Mouse (Mus musculus) liver, embryonic 12.5 days (tissue): ENCODE measurements at regions not wholly inside any gene's neighbourhood (a gene's known extent, or its start where the extent isn't known, plus 50 kb on each side); places are given as distances from the start of the nearest gene placed in this dataset.

Source experiments
- ATAC-seq: fragments of 200-750 bp; cut with Nextera tagmentation; 2 replicates; pipeline ENCODE4 v1.8.0; 2017; ENCODE audit warnings: moderate number of reproducible peaks, mild to moderate bottlenecking, moderate library complexity
- H3K27ac ChIP-seq: fragments of 300-500 bp; sonication (generic); 2 replicates; pipeline ENCODE4 v1.5.1; 2016; ENCODE audit warnings: mild to moderate bottlenecking
- H3K27me3 ChIP-seq: fragments of 300-500 bp; sonication (generic); replicated peaks from 2 replicates; pipeline ENCODE4 v1.6.1; 2016; ENCODE audit warnings: mild to moderate bottlenecking, moderate library complexity
- H3K36me3 ChIP-seq: fragments of 300-500 bp; sonication (generic); 2 replicates; pipeline ENCODE4 v1.6.1; 2016; ENCODE audit warnings: mild to moderate bottlenecking, moderate library complexity
- H3K4me1 ChIP-seq: fragments of 300-500 bp; sonication (generic); 2 replicates; pipeline ENCODE4 v1.6.1; 2016
- H3K4me2 ChIP-seq: fragments of 300-500 bp; sonication (generic); 2 replicates; pipeline ENCODE4 v1.6.1; 2016; ENCODE audit warnings: mild to moderate bottlenecking, moderate library complexity
- H3K4me3 ChIP-seq: fragments of 300-500 bp; sonication (generic); 2 replicates; pipeline ENCODE4 v1.5.1; 2016; ENCODE audit warnings: mild to moderate bottlenecking, moderate library complexity
- H3K9ac ChIP-seq: fragments of 300-500 bp; sonication (generic); 2 replicates; pipeline ENCODE4 v1.6.1; 2016; ENCODE audit warnings: mild to moderate bottlenecking, moderate library complexity
- H3K9me3 ChIP-seq: fragments of 300-500 bp; sonication (generic); replicated peaks from 2 replicates; pipeline ENCODE4 v1.6.1; 2016; ENCODE audit warnings: mild to moderate bottlenecking, moderate library complexity
- WGBS: fragments of 180-500 bp; shearing (Covaris S2); methylation state at CpG from one replicate; pipeline ENCODE4 v1.1.7; 2016; ENCODE audit not compliant: insufficient replicate concordance; 5-methylcytosine and 5-hydroxymethylcytosine counted together

DNA sequence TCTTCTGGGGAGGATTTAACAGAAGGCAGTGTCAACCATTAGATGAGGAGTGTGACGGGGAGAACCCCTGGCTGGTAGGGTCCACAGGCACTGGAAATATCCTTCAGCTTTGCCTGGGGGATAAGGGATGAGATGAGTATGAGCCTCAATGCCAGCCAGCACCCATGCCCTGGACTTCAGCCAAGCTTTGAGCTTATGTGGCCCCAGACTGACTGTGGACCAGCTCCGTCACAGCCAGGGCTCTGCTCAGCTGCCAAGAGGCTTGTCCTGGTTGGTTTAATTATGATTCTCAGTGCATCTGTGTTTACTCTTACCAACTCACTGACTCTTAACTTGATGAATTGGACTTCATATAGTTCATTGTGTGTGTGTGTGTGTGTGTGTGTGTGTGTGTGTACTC lies 165.8 kb downstream of the Mex3b start:
- no peak overlapping the region for H3K9ac ChIP-seq
- no peak overlapping the region for H3K27ac ChIP-seq
- no peak for ATAC-seq
- H3K4me1 ChIP-seq: no peaks in the 10 kb centered on the region
- no peak overlapping the region for H3K4me3 ChIP-seq
- H3K36me3 ChIP-seq: no peaks in the 10 kb centered on the region
- no peaks in the 10 kb centered on the region for H3K27me3 ChIP-seq
- no peaks in the 10 kb centered on the region for H3K9me3 ChIP-seq
- H3K4me2 ChIP-seq: no peak overlapping the region
- WGBS: 73% methylated on average over 2 of the region's 2 CpGs

DNA sequence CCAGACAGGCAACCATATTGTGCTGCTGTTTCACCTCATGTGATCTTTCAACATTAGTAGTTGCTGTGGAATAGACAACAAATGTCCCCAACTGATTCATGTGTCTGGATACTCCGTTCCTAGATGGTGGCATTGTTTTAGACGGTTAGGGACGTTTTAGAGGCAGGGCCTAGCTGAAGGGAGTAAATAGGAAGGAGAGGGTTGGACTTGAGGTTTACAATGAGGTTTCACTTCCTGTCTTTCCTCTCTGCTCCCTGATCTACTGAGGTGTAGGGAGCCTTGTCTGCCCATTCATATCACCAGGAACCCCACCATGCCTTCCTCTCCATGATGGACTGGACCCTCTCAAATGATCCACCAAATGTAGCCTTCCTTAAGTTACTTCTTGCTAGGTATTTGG lies 168.1 kb downstream of the Mex3b start:
- Histone ChIP-seq H3K4me3 (no peak overlapping the region), H3K9me3 (no peaks in the 10 kb centered on the region), H3K4me2 (no peak overlapping the region), H3K9ac (no peak overlapping the region), H3K36me3 (no peaks in the 10 kb centered on the region), H3K4me1 (no peaks in the 10 kb centered on the region), H3K27me3 (no peaks in the 10 kb centered on the region), H3K27ac (no peak overlapping the region)
- 58% methylated on average over 3 of the region's 3 CpGs for WGBS
- no peak for ATAC-seq

DNA sequence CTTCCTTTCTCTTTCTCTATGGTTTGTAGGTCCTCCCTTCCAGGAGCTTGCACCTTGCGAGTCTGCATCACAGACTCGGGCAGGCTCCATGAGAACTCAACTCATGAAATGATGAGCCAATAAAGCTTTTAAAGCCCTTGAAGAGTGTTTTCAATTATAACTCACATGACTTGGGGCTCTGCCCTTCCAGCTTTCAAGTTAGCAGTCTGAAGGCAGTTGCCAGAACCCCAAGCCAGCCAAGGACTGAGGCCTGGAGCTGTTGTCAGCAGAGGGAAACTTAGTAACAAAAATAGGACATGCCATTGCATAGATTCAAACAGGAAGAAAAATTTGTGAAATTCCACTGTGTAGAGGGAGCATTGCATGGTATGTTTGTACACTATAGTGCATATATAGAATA lies 169.3 kb downstream of the Mex3b start:
- no peak overlapping the region for H3K4me2 ChIP-seq
- H3K36me3 ChIP-seq: no peaks in the 10 kb centered on the region
- H3K9ac ChIP-seq: no peak overlapping the region
- WGBS: 100% methylated on average over 2 of the region's 2 CpGs
- H3K9me3 ChIP-seq: no peaks in the 10 kb centered on the region
- H3K4me3 ChIP-seq: no peak overlapping the region
- no peak overlapping the region for H3K27ac ChIP-seq
- no peak for ATAC-seq
- no peaks in the 10 kb centered on the region for H3K27me3 ChIP-seq
- no peaks in the 10 kb centered on the region for H3K4me1 ChIP-seq

DNA sequence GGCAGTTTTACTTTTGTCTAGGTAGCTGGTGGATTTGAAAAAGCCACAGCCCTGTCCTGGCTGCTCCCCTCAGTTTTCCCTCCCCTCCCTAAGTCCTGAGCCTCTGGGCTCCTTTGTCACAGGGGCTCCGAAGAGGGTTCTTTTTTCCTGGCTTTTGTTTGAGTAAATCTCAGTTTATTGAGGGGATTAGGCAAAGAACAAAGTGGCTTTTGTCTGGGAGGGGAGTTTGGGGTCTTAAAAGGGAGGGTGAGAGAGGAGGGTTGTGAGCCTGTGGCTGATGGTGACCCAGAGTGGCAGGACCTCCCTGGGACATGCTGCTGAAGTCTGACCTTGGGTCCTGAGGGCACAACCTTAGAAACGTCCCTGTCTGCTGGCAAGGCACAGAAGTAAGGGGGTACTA lies 170.0 kb downstream of the Mex3b start:
- Histone ChIP-seq H3K27ac (no peak overlapping the region), H3K4me3 (no peak overlapping the region), H3K9ac (no peak overlapping the region), H3K36me3 (no peaks in the 10 kb centered on the region), H3K27me3 (no peaks in the 10 kb centered on the region), H3K4me1 (no peaks in the 10 kb centered on the region), H3K4me2 (no peak overlapping the region), H3K9me3 (no peaks in the 10 kb centered on the region)
- WGBS: 25% methylated on average over 2 of the region's 2 CpGs
- no peak for ATAC-seq

DNA sequence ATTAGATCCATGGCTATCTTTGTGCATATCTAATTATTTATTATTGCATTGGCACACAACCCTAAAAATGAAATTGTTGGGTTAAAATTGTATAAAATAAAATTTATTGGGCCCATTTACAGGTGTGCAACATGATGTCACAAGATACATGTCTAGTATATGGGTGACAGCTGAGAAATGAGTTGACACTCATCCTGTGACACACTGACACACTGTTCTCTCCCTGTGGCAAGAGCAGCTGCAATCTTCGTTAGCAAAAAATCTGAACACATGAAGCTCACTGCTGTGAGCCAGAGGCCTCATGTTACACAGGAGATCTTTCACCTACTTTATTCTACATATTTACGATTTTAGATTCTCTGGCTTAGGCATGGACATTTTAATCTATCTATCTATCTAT lies 170.6 kb downstream of the Mex3b start:
- no peak overlapping the region for H3K9ac ChIP-seq
- no peaks in the 10 kb centered on the region for H3K4me1 ChIP-seq
- no peak overlapping the region for H3K4me2 ChIP-seq
- no peaks in the 10 kb centered on the region for H3K27me3 ChIP-seq
- no peaks in the 10 kb centered on the region for H3K36me3 ChIP-seq
- 57% methylated on average over 2 of the region's 2 CpGs for WGBS
- H3K27ac ChIP-seq: no peak overlapping the region
- no peak overlapping the region for H3K4me3 ChIP-seq
- no peaks in the 10 kb centered on the region for H3K9me3 ChIP-seq
- no peak for ATAC-seq

DNA sequence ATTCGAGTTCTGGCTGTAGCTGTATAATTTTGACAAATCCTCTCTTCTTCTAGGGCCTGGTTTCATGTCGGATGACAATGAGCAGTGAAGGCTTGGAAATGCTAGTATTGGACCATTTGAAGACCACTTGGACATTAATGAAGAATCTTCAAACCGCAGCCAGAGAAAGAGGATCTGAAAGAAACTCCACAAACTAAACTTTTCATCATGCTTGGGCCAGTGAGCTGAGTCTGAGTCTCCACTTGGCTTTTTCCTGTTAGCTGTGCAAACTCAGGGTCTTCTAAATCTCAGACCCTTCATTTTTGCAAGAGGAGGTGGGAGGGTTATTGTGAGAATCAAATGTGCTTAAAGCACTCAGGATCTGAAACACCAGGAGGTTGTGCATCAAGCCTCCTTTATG lies 176.6 kb downstream of the Mex3b start:
- Histone ChIP-seq H3K36me3 (no peaks in the 10 kb centered on the region), H3K4me1 (no peaks in the 10 kb centered on the region), H3K27me3 (no peaks in the 10 kb centered on the region), H3K27ac (no peak overlapping the region), H3K4me3 (no peak overlapping the region), H3K9me3 (no peaks in the 10 kb centered on the region), H3K4me2 (no peak overlapping the region), H3K9ac (no peak overlapping the region)
- 62% methylated on average over 3 of the region's 3 CpGs for WGBS
- no peak for ATAC-seq

DNA sequence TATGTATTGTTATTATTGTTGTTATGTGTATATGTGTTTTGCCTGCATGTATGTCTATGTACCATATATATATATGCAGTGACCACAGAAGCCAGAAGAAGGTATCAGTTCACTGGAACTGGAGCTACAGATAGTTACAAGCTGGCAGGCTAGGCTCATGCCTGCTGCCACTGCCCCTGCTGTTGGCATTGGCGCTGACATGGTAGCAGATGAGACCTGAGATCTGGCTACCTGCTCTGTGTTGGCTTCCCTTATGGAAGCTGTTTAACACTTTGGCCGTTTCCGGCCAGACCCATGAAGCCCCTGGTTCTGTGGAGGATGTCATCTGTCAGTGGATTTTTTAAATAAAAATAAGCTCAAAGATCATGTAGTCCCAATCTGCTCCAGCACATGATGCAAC lies 178.1 kb downstream of the Mex3b start:
- ATAC-seq: no peak
- 75% methylated on average over 3 of the region's 3 CpGs for WGBS
- Histone ChIP-seq H3K4me1 (no peaks in the 10 kb centered on the region), H3K27ac (no peak overlapping the region), H3K27me3 (no peaks in the 10 kb centered on the region), H3K4me3 (no peak overlapping the region), H3K9ac (no peak overlapping the region), H3K4me2 (no peak overlapping the region), H3K9me3 (no peaks in the 10 kb centered on the region), H3K36me3 (no peaks in the 10 kb centered on the region)

DNA sequence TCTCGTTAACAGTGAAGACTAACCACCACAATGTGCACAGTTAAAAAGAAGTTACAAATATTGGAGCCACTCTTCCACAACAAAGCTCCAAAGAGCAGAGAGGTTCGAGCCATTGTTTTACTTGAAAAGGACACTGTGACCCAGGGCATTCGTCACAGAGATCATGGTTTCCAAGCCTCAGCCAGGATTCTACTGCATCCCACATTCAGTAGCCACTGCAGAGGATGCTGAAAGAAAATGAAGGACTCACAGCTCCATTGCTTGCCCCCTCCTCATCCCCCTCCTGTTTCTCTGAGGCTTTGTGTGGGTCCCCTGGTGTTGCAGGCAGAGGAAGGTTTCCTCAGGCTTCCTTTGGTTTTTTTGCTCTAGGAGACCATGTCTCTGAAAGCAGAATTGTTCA lies 182.9 kb downstream of the Mex3b start:
- H3K4me3 ChIP-seq: no peak overlapping the region
- no peaks in the 10 kb centered on the region for H3K36me3 ChIP-seq
- ATAC-seq: no peak
- no peaks in the 10 kb centered on the region for H3K9me3 ChIP-seq
- no peak overlapping the region for H3K9ac ChIP-seq
- 49% methylated on average over 3 of the region's 3 CpGs for WGBS
- no peak overlapping the region for H3K4me2 ChIP-seq
- no peak overlapping the region for H3K27ac ChIP-seq
- no peaks in the 10 kb centered on the region for H3K4me1 ChIP-seq
- no peaks in the 10 kb centered on the region for H3K27me3 ChIP-seq

DNA sequence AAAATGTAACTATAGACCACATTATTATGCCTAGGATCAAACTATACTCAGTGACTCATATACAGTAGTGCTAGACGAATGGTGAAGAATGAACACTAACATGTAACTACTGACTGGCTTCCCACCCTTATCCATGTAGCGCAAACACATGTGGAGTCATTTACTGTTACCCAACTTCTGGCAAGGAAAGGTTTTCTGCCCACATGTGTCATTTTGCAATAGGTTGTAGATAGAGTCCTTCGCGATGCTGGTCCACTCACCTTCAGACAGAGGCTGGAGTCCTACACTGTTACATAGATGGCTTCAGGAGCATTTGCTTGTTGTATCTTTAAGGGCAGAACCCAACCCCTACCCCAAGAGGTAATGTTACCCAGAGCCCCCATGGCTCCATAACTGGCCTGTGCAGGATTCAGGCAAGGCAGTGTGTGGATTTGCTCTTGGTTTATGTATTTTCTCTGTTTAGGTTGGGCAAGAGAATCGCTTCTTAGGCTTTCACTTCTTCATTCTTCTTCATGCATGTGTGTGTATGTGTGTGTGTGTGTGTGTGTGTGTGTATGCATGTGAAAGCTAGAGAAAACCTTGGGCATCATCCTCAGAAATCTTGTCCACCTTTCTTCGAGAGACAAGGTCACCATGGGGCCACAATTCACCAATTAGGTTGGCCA lies 183.8 kb downstream of the Mex3b start:
- Histone ChIP-seq H3K4me1 (no peaks in the 10 kb centered on the region), H3K27me3 (no peaks in the 10 kb centered on the region), H3K4me3 (no peak overlapping the region), H3K36me3 (no peaks in the 10 kb centered on the region), H3K9ac (no peak overlapping the region), H3K4me2 (no peak overlapping the region), H3K27ac (no peak overlapping the region), H3K9me3 (no peaks in the 10 kb centered on the region)
- WGBS: 82% methylated on average over 6 of the region's 6 CpGs
- ATAC-seq: no peak

DNA sequence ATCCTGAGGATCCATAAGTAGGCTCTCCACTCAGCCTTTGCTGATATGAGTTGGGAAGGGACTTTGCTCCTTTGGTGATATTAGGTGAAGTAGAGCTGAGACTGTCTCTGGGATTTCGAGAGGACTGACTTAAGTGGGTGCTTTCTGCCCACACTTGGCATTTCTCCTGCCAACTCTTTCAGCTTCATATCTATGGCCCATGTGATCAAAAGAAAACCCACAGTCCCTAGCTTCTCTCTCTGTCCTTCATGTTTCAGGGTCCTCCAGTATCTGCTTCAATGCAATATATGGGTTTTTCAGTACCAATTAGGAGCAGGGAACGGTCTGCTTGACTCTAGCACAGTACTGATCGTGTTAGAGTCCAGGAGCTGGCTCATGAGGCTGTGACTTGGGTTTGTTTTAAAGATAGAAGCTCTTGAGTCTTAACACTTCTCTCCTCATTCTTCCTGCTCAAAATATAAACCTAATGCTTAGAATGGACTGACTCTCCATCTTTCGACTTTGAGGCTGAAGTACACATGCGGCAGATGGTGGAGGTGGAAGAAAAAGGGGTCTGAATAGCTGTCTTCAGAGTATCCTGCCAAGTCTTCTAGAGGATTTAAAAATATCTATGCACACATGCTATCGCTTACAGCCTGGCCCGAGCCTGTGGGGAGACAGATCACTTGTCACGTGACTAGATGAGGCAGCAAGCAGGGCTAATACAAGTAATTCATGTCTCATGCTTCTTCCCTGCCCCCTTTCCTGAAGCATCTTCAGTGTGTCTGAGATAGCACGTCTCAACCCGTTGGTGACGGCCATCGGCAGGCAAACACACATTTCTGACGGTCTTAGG lies 189.2 kb downstream of the Mex3b start:
- Histone ChIP-seq H3K9me3 (no peaks in the 10 kb centered on the region), H3K4me1 (no peaks in the 10 kb centered on the region), H3K36me3 (no peaks in the 10 kb centered on the region), H3K4me2 (no peak overlapping the region), H3K27me3 (no peaks in the 10 kb centered on the region), H3K4me3 (no peak overlapping the region), H3K27ac (no peak overlapping the region), H3K9ac (no peak overlapping the region)
- ATAC-seq: 0 out of 2 replicates have a peak, but pooled peaks have one; percentile 44
- 57% methylated on average over 13 of the region's 13 CpGs for WGBS

DNA sequence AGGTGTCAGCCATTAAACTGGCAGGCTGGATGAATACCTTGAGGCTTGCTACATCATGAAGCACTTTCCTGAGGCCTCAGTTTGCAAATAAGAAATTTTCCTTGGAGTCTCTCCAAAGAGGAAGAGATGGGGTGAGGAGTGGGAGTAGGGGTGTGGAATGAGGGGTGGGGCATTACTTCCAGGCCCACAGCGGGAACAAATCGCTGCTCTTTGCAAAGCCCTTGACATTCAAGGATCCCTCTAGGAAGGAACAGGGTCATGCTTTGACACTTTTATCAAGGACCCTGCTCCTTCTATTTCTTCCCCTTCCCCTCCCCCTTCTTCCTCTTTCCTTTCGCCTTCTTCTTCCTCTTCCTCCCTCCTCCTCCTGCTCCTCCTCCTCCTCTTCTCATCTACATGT lies 193.2 kb downstream of the Mex3b start:
- Histone ChIP-seq H3K27me3 (no peaks in the 10 kb centered on the region), H3K9ac (no peak overlapping the region), H3K4me2 (no peak overlapping the region), H3K4me1 (no peaks in the 10 kb centered on the region), H3K9me3 (no peaks in the 10 kb centered on the region), H3K27ac (no peak overlapping the region), H3K36me3 (no peaks in the 10 kb centered on the region), H3K4me3 (no peak overlapping the region)
- WGBS: 46% methylated on average over 3 of the region's 3 CpGs
- no peak for ATAC-seq

DNA sequence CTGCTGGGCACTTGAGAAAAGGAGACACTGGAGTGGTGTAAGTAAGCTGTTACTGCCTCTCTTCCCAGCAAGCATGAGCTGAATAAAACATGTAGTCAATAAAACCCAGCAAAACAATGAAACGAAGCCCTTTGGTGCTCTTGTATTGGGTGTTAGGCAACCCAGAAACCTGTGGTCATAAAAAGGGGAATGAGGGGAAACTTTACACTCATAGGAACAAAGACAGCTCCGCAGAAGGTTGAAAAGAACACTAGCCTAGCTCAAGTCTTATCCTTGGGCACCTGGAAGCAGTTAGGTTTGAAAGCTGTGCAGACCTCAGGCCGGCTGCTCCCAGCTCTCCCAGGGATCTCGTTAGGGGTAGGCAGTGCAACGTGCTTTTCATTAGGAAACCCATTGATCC lies 193.6 kb downstream of the Mex3b start:
- WGBS: 49% methylated on average over 5 of the region's 5 CpGs
- ATAC-seq: no peak

More for the DNA sequence above, 193.6 kb downstream of the Mex3b start:
- Histone ChIP-seq H3K36me3 (no peaks in the 10 kb centered on the region), H3K27ac (no peak overlapping the region), H3K9ac (no peak overlapping the region), H3K4me1 (no peaks in the 10 kb centered on the region), H3K9me3 (no peaks in the 10 kb centered on the region), H3K4me2 (no peak overlapping the region), H3K4me3 (no peak overlapping the region), H3K27me3 (no peaks in the 10 kb centered on the region)
